Mouse (Mus musculus) mouse trophoblast stem cell (cell line): ENCODE data around the gene Ifih1.

Source experiments
- in situ Hi-C, 2 experiments: fragments of 300-500 bp; cut with MseI, MboI; formaldehyde crosslinking; loops; 2 replicates in 1 of 2; 3 replicates in 1 of 2; pipeline ENCODE4 v1.15.1; 2025

The Ifih1 gene

GRCm38 (mm10) chr2:62639869-62640268 lies 6.2 kb downstream of the Ifih1 start:
- in situ Hi-C loops = no loop called here

GRCm38 (mm10) chr2:62630446-62630845 lies 15.6 kb downstream of the Ifih1 start:
- in situ Hi-C loops = no loop called here

- in situ Hi-C loops = no loop called here
These were observed 17.7 kb downstream of the Ifih1 start for GRCm38 (mm10) chr2:62628356-62628755.

- in situ Hi-C loops = no loop called here
These were observed 18.3 kb downstream of the Ifih1 start for GRCm38 (mm10) chr2:62627728-62628127.

DNA sequence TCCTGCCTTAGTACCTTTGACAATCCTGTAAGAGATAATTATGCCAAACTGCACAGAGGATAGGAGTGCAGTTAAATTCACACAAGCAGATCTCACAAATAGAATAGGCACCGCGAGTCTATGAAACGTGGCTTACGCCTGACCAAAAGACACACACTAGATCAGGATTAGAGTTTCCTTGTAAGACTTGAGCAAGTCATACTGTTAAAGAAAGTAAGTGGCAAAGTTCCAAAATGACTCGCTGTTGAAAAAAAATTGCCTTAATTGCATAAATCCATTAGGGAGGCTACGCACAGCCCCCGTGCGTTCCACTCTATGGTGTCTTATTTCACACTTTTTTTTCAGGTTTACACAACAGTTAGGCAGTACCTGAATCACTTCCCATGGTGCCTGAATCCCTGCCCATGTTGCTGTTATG lies 23.0 kb downstream of the Ifih1 start:
- in situ Hi-C loops = no loop called here

DNA sequence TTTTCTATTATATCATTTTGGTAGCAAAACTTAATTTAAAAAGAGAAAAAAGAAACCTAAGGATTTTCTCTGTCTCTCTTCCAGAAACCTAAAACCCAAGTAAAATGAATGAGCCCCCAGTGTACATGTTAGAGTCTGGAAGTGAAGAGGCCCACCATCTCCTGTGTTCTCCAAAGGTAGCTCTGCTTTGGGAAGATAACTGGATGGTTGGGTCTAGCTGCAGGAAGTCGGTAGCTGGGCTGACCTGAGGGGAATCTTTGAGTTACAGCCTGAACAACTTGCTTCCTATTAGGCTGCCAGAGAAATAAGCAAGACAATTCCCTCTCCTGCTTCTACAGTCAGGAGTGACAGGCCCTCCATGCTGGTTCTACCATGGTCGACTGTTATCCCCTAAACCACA lies 26.4 kb downstream of the Ifih1 start:
- in situ Hi-C loops = no loop called here

DNA sequence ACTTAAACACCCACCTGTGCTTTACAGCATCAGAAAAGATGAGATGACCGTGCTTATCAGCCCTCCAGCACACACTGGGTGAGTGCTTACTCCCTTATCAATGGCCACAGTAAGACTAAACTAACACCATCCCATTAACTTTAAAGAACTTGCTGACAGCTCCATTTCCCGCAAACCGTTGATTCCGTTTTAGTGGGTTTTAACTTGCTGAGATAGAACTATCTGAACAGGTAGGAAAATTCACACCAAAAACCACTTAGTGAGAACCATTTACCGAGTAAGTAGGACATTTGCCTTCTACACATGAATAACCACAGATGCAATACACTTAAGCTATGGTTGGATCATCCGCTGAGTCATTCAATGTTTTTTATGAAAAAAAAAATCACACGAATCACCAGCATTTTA lies 27.1 kb downstream of the Ifih1 start:
- in situ Hi-C loops = no loop called here

DNA sequence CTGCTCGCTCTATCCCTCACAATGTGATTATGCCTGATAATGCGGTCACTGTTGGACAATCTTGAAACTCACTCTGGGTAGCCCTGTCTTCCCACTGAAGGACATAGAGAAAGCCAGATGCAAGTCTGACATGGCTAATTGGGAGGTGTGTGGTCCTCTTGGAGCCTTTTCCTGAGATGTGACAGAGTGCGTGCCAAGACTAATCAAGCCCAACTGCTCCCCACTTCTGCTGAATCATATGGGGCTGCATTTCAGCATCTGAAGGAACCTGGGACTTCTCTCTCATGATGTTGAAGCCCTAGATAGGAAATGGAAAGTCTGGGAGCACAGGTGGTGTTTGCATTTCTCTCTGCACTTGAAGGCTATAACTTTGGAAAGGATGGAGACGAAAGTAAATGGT lies 32.9 kb downstream of the Ifih1 start:
- in situ Hi-C loops = no loop called here

DNA sequence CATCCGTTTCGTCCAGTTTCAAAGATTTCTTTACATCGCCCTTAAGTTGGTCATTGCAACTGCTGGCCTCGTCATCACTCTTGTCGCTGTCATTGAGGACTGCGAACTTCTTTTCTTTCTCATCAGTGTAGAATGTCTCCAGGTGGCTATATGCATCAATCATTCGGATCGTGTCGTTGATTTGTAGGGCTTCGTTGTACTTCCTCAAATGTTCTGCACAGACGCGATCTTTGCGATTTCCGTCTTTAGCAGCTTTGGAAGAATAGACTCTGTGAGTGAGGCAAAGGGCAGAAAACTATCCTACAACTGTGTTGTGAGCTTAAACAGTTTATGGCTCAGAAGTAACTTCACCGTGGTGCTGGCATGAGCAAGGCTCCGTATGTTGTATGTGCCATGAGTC lies 39.9 kb downstream of the Ifih1 start:
- in situ Hi-C loops = no loop called here

DNA sequence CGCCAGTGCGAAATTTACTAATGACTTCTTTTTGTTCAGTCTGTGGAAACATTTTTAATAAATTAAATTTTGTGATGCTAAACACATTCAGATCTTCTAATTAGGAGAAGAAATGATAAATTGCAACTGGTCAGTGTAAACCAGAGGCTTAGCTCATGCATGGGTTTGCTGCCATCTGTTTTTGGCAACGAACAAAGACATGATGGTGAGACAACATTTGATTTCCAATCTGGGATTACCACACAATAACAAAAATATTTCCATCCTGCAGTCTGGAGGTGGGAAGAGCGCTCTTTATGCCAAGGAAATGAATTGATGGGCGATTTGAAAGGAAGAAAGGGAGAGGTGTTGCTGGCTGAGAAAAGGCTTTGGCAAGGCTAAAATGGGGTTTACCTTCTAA lies 42.5 kb downstream of the Ifih1 start:
- in situ Hi-C loops = no loop called here

- in situ Hi-C loops = no loop called here
These were observed 49.5 kb downstream of the Ifih1 start for GRCm38 (mm10) chr2:62596586-62596985.

DNA sequence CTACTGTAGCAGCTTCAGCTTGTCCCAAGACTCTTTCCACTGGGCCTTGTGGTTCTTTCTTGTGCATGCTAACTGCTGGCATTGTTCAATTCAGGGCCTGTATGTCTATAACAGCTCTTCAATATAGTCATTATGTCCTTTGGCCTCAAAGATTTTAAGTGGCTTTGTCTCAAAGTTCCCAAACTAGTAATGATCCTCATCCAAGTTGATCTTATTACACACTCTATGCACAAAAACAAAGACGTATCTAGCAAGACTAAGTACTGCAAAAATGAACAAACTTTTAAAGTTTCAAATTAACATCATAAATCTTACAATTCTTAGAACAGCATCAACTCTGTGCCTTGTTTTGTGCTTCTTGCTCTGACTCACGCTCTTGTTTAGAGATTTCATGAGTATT lies 51.6 kb downstream of the Ifih1 start:
- in situ Hi-C loops = no loop called here

DNA sequence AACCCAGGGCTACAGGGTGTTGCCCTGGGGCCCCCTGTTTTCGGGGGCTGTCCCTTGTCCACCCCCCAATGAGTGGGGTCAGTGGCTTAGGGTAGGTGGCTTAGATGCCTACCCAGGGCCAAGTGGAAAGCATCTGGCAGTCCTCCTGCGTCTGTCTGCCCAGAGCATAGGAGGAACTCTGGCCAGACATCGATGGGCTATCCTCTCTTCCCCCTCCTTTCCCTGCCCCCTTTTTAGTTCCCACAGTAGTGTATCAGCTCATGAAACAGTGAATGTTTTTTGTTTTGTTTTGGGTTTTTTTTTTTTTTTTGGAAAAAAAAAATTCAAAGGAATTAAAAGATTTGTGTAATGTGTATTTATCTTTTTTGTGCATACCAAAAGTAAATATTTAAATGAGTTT lies 54.5 kb downstream of the Ifih1 start:
- in situ Hi-C loops = no loop called here

GRCm38 (mm10) chr2:62589333-62589732 lies 56.7 kb downstream of the Ifih1 start:
- in situ Hi-C loops = no loop called here

DNA sequence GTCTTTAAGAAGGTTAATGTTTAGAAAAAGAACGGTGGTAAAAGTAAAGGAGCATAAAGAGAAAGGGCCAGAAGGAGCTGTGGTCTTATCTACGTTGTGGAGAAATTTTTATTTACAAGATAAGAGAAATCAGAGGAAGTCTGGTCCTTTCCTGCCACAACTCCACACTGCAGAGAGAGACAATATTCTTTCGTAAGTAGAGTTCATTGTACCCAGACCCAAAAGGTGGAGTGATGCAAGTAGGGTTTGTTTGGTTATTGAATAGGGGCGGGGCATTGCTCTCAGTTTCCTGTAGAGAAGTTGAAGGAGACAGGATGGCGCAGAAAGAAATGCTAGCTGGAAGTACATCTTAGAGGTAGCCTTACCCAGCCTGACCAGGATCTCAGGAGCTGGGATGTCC lies 60.3 kb downstream of the Ifih1 start:
- in situ Hi-C loops = no loop called here

GRCm38 (mm10) chr2:62574962-62575361 lies 71.1 kb downstream of the Ifih1 start:
- in situ Hi-C loops = no loop called here

GRCm38 (mm10) chr2:62574250-62574649 lies 71.8 kb downstream of the Ifih1 start:
- in situ Hi-C loops = no loop called here

- in situ Hi-C loops = no loop called here
These were observed 72.3 kb downstream of the Ifih1 start, which contains the start of gene Fap for GRCm38 (mm10) chr2:62573753-62574159. Fap (minus strand) TSS chr2:62574075.

DNA sequence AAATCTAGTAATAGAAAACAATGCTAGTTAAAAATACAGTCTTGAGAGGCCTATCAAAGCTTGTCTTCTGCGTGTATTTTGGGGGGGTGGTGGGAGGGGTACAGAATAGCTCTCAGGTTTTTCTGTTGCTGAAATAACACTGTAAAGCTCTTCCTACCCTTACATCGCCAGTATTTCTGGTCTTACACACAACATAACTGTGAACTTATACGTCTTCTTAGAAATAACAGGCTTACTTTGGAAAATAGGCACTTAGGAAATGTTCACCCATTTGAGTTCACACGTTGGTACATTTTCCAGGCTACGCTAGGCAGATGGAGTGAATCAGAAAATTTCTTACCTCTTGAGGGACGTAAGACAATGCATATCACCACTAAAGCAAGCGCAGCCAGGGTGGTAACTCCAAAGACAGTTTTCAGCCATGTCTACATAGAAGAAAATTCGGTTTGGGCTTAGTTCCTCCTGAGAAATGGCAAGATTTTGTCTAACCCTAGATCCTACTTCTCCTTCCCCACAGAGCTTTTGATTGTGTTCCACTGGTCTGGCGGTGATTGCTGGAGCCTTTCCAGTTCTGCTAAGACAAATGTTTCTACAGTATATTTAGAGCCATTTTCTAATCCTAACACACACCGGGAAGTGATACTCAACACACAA lies 72.8 kb downstream of the Ifih1 start:
- in situ Hi-C loops = no loop called here

DNA sequence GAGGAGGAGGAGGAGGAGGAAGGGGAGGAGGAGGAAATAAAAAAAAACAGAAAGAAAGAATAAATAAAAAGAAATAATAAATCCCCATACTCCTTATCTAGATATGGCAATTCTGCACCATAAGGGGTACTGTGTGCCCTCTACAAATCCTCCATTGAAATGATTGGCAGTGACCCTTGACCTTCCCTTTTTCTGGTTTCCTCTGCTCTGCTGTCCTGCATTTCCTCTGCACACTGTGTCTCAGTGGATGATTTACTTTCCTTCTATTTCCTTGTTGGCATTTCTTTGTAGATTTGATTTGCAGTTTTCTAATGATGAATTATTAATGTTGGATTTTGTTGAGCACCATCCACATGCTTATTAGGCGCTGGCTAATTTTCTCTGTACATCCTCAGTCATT lies 81.4 kb downstream of the Ifih1 start:
- in situ Hi-C loops = no loop called here

GRCm38 (mm10) chr2:62562661-62563485 lies 83.2 kb downstream of the Ifih1 start:
- in situ Hi-C loops = no loop called here

- in situ Hi-C loops = no loop called here
These were observed 88.6 kb downstream of the Ifih1 start for GRCm38 (mm10) chr2:62557417-62557816.

GRCm38 (mm10) chr2:62556349-62556748 lies 89.7 kb downstream of the Ifih1 start:
- in situ Hi-C loops = no loop called here
